Mouse (Mus musculus) intestine, embryonic 16.5 days (tissue): Measurements from ENCODE around the gene Eftud2. TPM values are rescaled to one million over a fixed set of nuclear protein-coding genes. Genes with fewer than 3 reads are reported as not detected.

Experiments used
- ATAC-seq: fragments of 200-750 bp; cut with Nextera tagmentation; 2 replicates; pipeline ENCODE4 v1.8.0; 2017; ENCODE audit warnings: moderate TSS enrichment, moderate library complexity
- H3K27ac ChIP-seq: fragments of 300-500 bp; sonication (generic); 2 replicates; pipeline ENCODE4 v1.5.1; 2014; ENCODE audit warnings: mild to moderate bottlenecking, low read length
- H3K27me3 ChIP-seq: fragments of 300-500 bp; sonication (generic); replicated peaks from 2 replicates; pipeline ENCODE4 v1.6.1; 2014; ENCODE audit warnings: low read length, control low read depth, mixed read lengths; ENCODE audit not compliant: control insufficient read depth, insufficient read depth
- H3K36me3 ChIP-seq: fragments of 300-500 bp; sonication (generic); 2 replicates; pipeline ENCODE4 v1.6.1; 2014; ENCODE audit warnings: low read length, control low read depth; ENCODE audit not compliant: control insufficient read depth, insufficient read depth
- H3K4me1 ChIP-seq: fragments of 300-500 bp; sonication (generic); 2 replicates; pipeline ENCODE4 v1.6.1; 2014; ENCODE audit warnings: low read length, control low read depth, mixed read lengths; ENCODE audit not compliant: control insufficient read depth, insufficient read depth
- H3K4me2 ChIP-seq: fragments of 300-500 bp; sonication (generic); 2 replicates; pipeline ENCODE4 v1.6.1; 2014; ENCODE audit warnings: low read depth, low read length, control low read depth
- H3K4me3 ChIP-seq: fragments of 300-500 bp; sonication (generic); 2 replicates; pipeline ENCODE4 v1.5.1; 2014; ENCODE audit warnings: mild to moderate bottlenecking, low read length
- H3K9ac ChIP-seq: fragments of 300-500 bp; sonication (generic); 2 replicates; pipeline ENCODE4 v1.6.1; 2014; ENCODE audit warnings: low read depth, low read length
- H3K9me3 ChIP-seq: fragments of 300-500 bp; sonication (generic); 2 replicates; pipeline ENCODE4 v1.6.1; 2016; ENCODE audit warnings: low read length, control low read depth; ENCODE audit not compliant: control insufficient read depth
- WGBS: fragments of 180-500 bp; shearing (Covaris S2); extraction: QIAGEN DNeasy Blood & Tissue Kit; methylation state at CpG from one replicate; pipeline ENCODE4 v1.1.7; 2014; 5-methylcytosine and 5-hydroxymethylcytosine counted together
- polyA plus RNA-seq: library from polyadenylated mRNA; unstranded; fragments of >200 nt; fragmentation: Nextera tagmentation; extraction: Ambion mirVana; gene quantifications from 2 replicates; pipeline ENCODE4 v1.2.1, GENCODE M21; 2015

The Eftud2 gene
- polyA plus RNA-seq, 1 experiment from 2014 or later, result 140 TPM

GRCm38 (mm10) chr11:102853760-102854159 lies 27.0 kb downstream of the Eftud2 start:
- Histone ChIP-seq H3K4me3 (no peak overlapping the region), H3K27ac (no peak overlapping the region), H3K27me3 (no peaks in the 10 kb centered on the region), H3K4me2 (no peak overlapping the region), H3K9me3 (no peaks in the 10 kb centered on the region), H3K4me1 (no peaks in the 10 kb centered on the region), H3K36me3 (peaks cover 20% of the 10 kb centered on the region), H3K9ac (no peak overlapping the region)
- ATAC-seq, result no peak

- Histone ChIP-seq H3K4me3 (no peak overlapping the region), H3K27me3 (no peaks in the 10 kb centered on the region), H3K9me3 (no peaks in the 10 kb centered on the region), H3K9ac (no peak overlapping the region), H3K4me2 (no peak overlapping the region), H3K27ac (no peak overlapping the region), H3K36me3 (peaks cover 25% of the 10 kb centered on the region), H3K4me1 (no peaks in the 10 kb centered on the region)
- WGBS, result 66% methylated on average over 5 of the region's 5 CpGs
- no peak for ATAC-seq
Observed at GRCm38 (mm10) chr11:102851883-102852282, 28.9 kb downstream of the Eftud2 start.

GRCm38 (mm10) chr11:102845926-102846325 lies 34.9 kb downstream of the Eftud2 start:
- Histone ChIP-seq H3K4me2 (no peak overlapping the region), H3K4me1 (no peaks in the 10 kb centered on the region), H3K36me3 (peaks cover 31% of the 10 kb centered on the region), H3K4me3 (no peak overlapping the region), H3K9me3 (no peaks in the 10 kb centered on the region), H3K27me3 (no peaks in the 10 kb centered on the region), H3K27ac (no peak overlapping the region), H3K9ac (no peak overlapping the region)
- 85% methylated on average over 10 of the region's 10 CpGs for WGBS
- ATAC-seq, result no peak

- WGBS, result 84% methylated on average over 9 of the region's 9 CpGs
- no peak overlapping the region for H3K4me3 ChIP-seq
- no peak overlapping the region for H3K27ac ChIP-seq
- no peak for ATAC-seq
- no peak overlapping the region for H3K4me2 ChIP-seq
- H3K4me1 ChIP-seq, result no peaks in the 10 kb centered on the region
- no peaks in the 10 kb centered on the region for H3K9me3 ChIP-seq
- H3K9ac ChIP-seq, result no peak overlapping the region
- peaks cover 17% of the 10 kb centered on the region; the same call in 1 of the 2 replicates for H3K36me3 ChIP-seq
- no peaks in the 10 kb centered on the region for H3K27me3 ChIP-seq
Observed at GRCm38 (mm10) chr11:102838616-102839150, 42.1 kb downstream of the Eftud2 start.

- WGBS, result 82% methylated on average over 2 of the region's 2 CpGs
- no peaks in the 10 kb centered on the region for H3K4me1 ChIP-seq
- no peak overlapping the region for H3K4me3 ChIP-seq
- H3K27ac ChIP-seq, result no peak overlapping the region
- peaks cover 17% of the 10 kb centered on the region; the same call in 1 of the 2 replicates for H3K36me3 ChIP-seq
- H3K4me2 ChIP-seq, result no peak overlapping the region
- ATAC-seq, result no peak
- no peaks in the 10 kb centered on the region for H3K27me3 ChIP-seq
- H3K9ac ChIP-seq, result no peak overlapping the region
- H3K9me3 ChIP-seq, result no peaks in the 10 kb centered on the region
Observed at GRCm38 (mm10) chr11:102838126-102838525, 42.7 kb downstream of the Eftud2 start.

GRCm38 (mm10) chr11:102837385-102837784 lies 43.4 kb downstream of the Eftud2 start:
- Histone ChIP-seq H3K36me3 (0 out of 2 replicates have a peak, but pooled peaks cover 12% of the 10 kb centered on the region), H3K4me3 (no peak overlapping the region), H3K4me1 (no peaks in the 10 kb centered on the region), H3K27ac (no peak overlapping the region), H3K4me2 (no peak overlapping the region), H3K9me3 (no peaks in the 10 kb centered on the region), H3K27me3 (no peaks in the 10 kb centered on the region), H3K9ac (no peak overlapping the region)
- 97% methylated on average over 1 of the region's 1 CpGs for WGBS
- ATAC-seq, result no peak

GRCm38 (mm10) chr11:102836146-102836545 lies 44.6 kb downstream of the Eftud2 start:
- Histone ChIP-seq H3K27ac (no peak overlapping the region), H3K4me3 (no peak overlapping the region), H3K27me3 (no peaks in the 10 kb centered on the region), H3K4me1 (no peaks in the 10 kb centered on the region), H3K4me2 (no peak overlapping the region), H3K9me3 (no peaks in the 10 kb centered on the region), H3K36me3 (0 out of 2 replicates have a peak, but pooled peaks cover 11% of the 10 kb centered on the region), H3K9ac (no peak overlapping the region)
- 82% methylated on average over 9 of the region's 9 CpGs for WGBS
- ATAC-seq, result no peak

GRCm38 (mm10) chr11:102835549-102835948 lies 45.2 kb downstream of the Eftud2 start, which contains the start of gene Higd1b:
Gene Higd1b, plus strand, starts transcription at chr11:102835849.
- Histone ChIP-seq H3K36me3 (0 out of 2 replicates have a peak, but pooled peaks cover 11% of the 10 kb centered on the region), H3K4me2 (no peak within 1 kb of the TSS), H3K4me1 (no peaks in the 10 kb centered on the region), H3K9ac (no peak within 1 kb of the TSS), H3K27ac (no peak within 1 kb of the TSS), H3K4me3 (no peak within 1 kb of the TSS), H3K27me3 (no peaks in the 10 kb centered on the region), H3K9me3 (no peaks in the 10 kb centered on the region)
- whole genome bisulfite sequencing, result 77% methylated on average over 4 of the region's 4 CpGs
- ATAC-seq, result no peak

- 0 out of 2 replicates have a peak, but pooled peaks cover 7% of the 10 kb centered on the region for H3K36me3 ChIP-seq
- H3K4me3 ChIP-seq, result no peak overlapping the region
- H3K9ac ChIP-seq, result no peak overlapping the region
- no peaks in the 10 kb centered on the region for H3K4me1 ChIP-seq
- ATAC-seq, result no peak
- no peaks in the 10 kb centered on the region for H3K9me3 ChIP-seq
- H3K4me2 ChIP-seq, result no peak overlapping the region
- 81% methylated on average over 10 of the region's 10 CpGs for WGBS
- H3K27ac ChIP-seq, result no peak overlapping the region
- no peaks in the 10 kb centered on the region for H3K27me3 ChIP-seq
Observed at GRCm38 (mm10) chr11:102834219-102834618, 46.6 kb downstream of the Eftud2 start.
